Mouse (Mus musculus) neural tube, embryonic 11.5 days (tissue): Measurements from ENCODE around the gene Igfbp1. TPM values are rescaled to one million over a fixed set of nuclear protein-coding genes. Genes with fewer than 3 reads are reported as not detected.

ENCODE experiments used
- ATAC-seq: fragments of 200-750 bp; cut with Nextera tagmentation; 2 replicates; pipeline ENCODE4 v1.8.0; 2017; ENCODE audit warnings: moderate number of reproducible peaks, mild to moderate bottlenecking, moderate TSS enrichment, moderate library complexity; ENCODE audit not compliant: insufficient read depth, low FRiP score, low TSS enrichment
- DNase-seq: peaks from one replicate; pipeline ENCODE4 v3.0.0-alpha.2; 2015; ENCODE audit warnings: low spot score
- H3K27ac ChIP-seq: fragments of 300-500 bp; sonication (generic); 2 replicates; pipeline ENCODE4 v1.5.1; 2014; ENCODE audit warnings: low read depth, mild to moderate bottlenecking, low read length
- H3K27me3 ChIP-seq: fragments of 300-500 bp; sonication (generic); 2 replicates; pipeline ENCODE4 v1.6.1; 2014; ENCODE audit warnings: mild to moderate bottlenecking, low read length, mixed read lengths; ENCODE audit not compliant: control insufficient read depth, insufficient read depth
- H3K36me3 ChIP-seq: fragments of 300-500 bp; sonication (generic); 2 replicates; pipeline ENCODE4 v1.6.1; 2014; ENCODE audit warnings: mild to moderate bottlenecking, low read length, moderate library complexity, mixed read lengths; ENCODE audit not compliant: control insufficient read depth, insufficient read depth
- H3K4me1 ChIP-seq: fragments of 300-500 bp; sonication (generic); 2 replicates; pipeline ENCODE4 v1.6.1; 2014; ENCODE audit warnings: low read length, mixed read lengths; ENCODE audit not compliant: control insufficient read depth, insufficient read depth
- H3K4me2 ChIP-seq: fragments of 300-500 bp; sonication (generic); 2 replicates; pipeline ENCODE4 v1.6.1; 2014; ENCODE audit warnings: low read depth, mild to moderate bottlenecking, moderate library complexity
- H3K4me3 ChIP-seq: fragments of 300-500 bp; sonication (generic); 2 replicates; pipeline ENCODE4 v1.5.1; 2014; ENCODE audit warnings: low read depth, low read length
- H3K9ac ChIP-seq: fragments of 300-500 bp; sonication (generic); 2 replicates; pipeline ENCODE4 v1.6.1; 2014; ENCODE audit warnings: mild to moderate bottlenecking, low read length
- H3K9me3 ChIP-seq: fragments of 300-500 bp; sonication (generic); 2 replicates; pipeline ENCODE4 v1.6.1; 2016; ENCODE audit warnings: low read length; ENCODE audit not compliant: control insufficient read depth
- whole genome bisulfite sequencing: fragments of 180-500 bp; shearing (Covaris S2); extraction: QIAGEN DNeasy Blood & Tissue Kit; methylation state at CpG from one replicate; pipeline ENCODE4 v1.1.7; 2014; 5-methylcytosine and 5-hydroxymethylcytosine counted together
- polyA plus RNA-seq: library from polyadenylated mRNA; unstranded; fragments of >200 nt; fragmentation: Nextera tagmentation; extraction: Ambion mirVana; gene quantifications from 2 replicates; pipeline ENCODE4 v1.2.1, GENCODE M21; 2014

Gene Igfbp1
- polyA plus RNA-seq, 1 experiment from 2014 or later = 0.34 TPM

DNA sequence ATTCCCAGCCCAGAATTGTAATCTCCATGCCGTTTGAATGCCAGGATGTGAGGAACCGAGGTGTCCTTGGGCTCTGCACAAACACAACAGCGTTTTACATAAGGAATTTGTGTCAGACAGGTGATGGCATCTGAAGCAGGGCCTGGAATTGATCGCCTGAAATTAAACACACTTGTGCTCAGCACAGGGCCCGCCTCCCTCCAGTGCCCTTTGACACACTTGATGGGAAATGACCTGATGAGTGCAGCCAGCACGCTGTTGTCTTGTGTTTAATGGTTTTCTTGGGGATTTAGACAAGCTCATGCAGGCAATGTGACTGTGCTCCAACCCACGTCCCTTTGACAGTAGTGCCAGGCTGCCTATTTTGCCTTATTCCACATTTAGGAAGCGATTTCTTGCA is 10.1 kb upstream of the Igfbp1 start:
- DNase-seq (no peak), ATAC-seq (no peak)
- Histone ChIP-seq H3K9ac (no peak overlapping the region), H3K9me3 (no peaks in the 10 kb centered on the region), H3K4me1 (no peaks in the 10 kb centered on the region), H3K27me3 (no peaks in the 10 kb centered on the region), H3K4me3 (no peak overlapping the region), H3K36me3 (no peaks in the 10 kb centered on the region), H3K4me2 (no peak overlapping the region), H3K27ac (no peak overlapping the region)
- 70% methylated on average over 8 of the region's 8 CpGs for WGBS

GRCm38 (mm10) chr11:7188469-7188868 is 9.1 kb upstream of the Igfbp1 start, which contains the start of gene Gm11985:
Gene Gm11985, minus strand, starts transcription at chr11:7188569.
- no peak for DNase-seq
- Histone ChIP-seq H3K9ac (no peak within 1 kb of the TSS), H3K4me3 (no peak within 1 kb of the TSS), H3K36me3 (no peaks in the 10 kb centered on the region), H3K4me2 (no peak within 1 kb of the TSS), H3K27me3 (no peaks in the 10 kb centered on the region), H3K27ac (no peak within 1 kb of the TSS), H3K4me1 (no peaks in the 10 kb centered on the region), H3K9me3 (no peaks in the 10 kb centered on the region)
- no peak for ATAC-seq
- WGBS = 87% methylated on average over 13 of the region's 13 CpGs

GRCm38 (mm10) chr11:7192710-7193109 is 4.9 kb upstream of the Igfbp1 start:
- no peaks in the 10 kb centered on the region for H3K27me3 ChIP-seq
- H3K36me3 ChIP-seq = no peaks in the 10 kb centered on the region
- no peak overlapping the region for H3K4me2 ChIP-seq
- H3K4me3 ChIP-seq = no peak overlapping the region
- WGBS = 68% methylated on average over 6 of the region's 6 CpGs
- no peak overlapping the region for H3K9ac ChIP-seq
- no peak overlapping the region for H3K27ac ChIP-seq
- H3K9me3 ChIP-seq = no peaks in the 10 kb centered on the region
- H3K4me1 ChIP-seq = peaks cover under 1% of the 10 kb centered on the region; the same call in 1 of the 2 replicates
- ATAC-seq (no peak), DNase-seq (no peak)

- Histone ChIP-seq H3K4me3 (no peak overlapping the region), H3K9me3 (no peaks in the 10 kb centered on the region), H3K27ac (no peak overlapping the region), H3K27me3 (no peaks in the 10 kb centered on the region), H3K4me1 (peaks cover 2% of the 10 kb centered on the region; the same call in 1 of the 2 replicates), H3K4me2 (no peak overlapping the region), H3K36me3 (no peaks in the 10 kb centered on the region), H3K9ac (no peak overlapping the region)
- WGBS = 73% methylated on average over 9 of the region's 9 CpGs
- DNase-seq = no peak
- no peak for ATAC-seq
Measured at GRCm38 (mm10) chr11:7193134-7193533, 4.4 kb upstream of the Igfbp1 start.

DNA sequence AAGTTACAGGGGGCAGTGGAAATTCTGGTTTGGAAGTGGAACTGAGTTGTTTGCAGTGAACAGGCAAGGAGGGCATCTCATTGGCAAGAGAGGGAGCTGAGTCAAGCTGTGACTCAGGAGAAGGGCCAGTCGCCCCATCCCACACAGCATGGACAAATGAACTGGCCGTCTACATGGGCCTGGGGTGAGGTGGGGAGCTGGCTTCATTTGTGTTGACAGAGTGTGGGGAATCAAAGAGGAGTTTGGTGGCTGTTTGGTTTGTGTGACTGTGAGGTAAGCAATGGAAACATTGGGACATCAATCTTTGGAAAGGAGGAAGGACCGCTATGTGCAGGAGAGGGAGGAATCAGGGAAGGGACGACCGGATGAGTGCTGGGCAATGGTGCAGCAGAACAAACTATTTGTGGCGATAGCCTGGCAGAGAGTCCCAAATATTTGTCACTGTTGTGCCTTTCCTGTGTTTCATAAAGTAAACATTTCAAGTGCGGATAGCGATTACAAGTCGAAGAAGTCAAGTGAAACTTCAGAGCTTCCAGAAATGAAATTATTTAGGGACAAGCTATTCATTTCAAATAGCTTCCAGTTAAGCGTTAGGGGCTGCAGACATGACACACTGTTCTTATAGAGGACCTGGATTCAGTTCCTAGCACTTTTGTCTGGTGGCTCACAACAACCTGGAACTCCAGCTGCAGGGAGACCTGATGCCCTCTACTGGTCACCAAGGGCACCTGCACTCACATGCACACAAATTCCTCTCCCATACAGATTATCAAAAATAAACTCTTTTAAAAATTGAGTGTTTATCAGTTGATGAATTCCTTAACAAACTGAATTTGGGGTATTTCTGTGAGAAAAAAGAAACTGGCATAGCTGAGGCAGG is 2.9 kb upstream of the Igfbp1 start:
- Histone ChIP-seq H3K9me3 (no peaks in the 10 kb centered on the region), H3K36me3 (no peaks in the 10 kb centered on the region), H3K4me3 (no peak overlapping the region), H3K9ac (no peak overlapping the region), H3K4me1 (peaks cover 2% of the 10 kb centered on the region; the same call in 1 of the 2 replicates), H3K27me3 (no peaks in the 10 kb centered on the region), H3K4me2 (no peak overlapping the region), H3K27ac (no peak overlapping the region)
- WGBS = 94% methylated on average over 10 of the region's 10 CpGs
- no peak for ATAC-seq
- no peak for DNase-seq

GRCm38 (mm10) chr11:7195312-7195685 is 2.3 kb upstream of the Igfbp1 start:
- Histone ChIP-seq H3K27ac (no peak overlapping the region), H3K36me3 (no peaks in the 10 kb centered on the region), H3K4me1 (peaks cover 2% of the 10 kb centered on the region; the same call in 1 of the 2 replicates), H3K4me2 (no peak overlapping the region), H3K27me3 (no peaks in the 10 kb centered on the region), H3K9me3 (no peaks in the 10 kb centered on the region), H3K4me3 (no peak overlapping the region), H3K9ac (no peak overlapping the region)
- WGBS = 91% methylated on average over 4 of the region's 4 CpGs
- no peak for DNase-seq
- ATAC-seq = no peak

- no peaks in the 10 kb centered on the region for H3K27me3 ChIP-seq
- peaks cover 2% of the 10 kb centered on the region; the same call in 1 of the 2 replicates for H3K4me1 ChIP-seq
- H3K9ac ChIP-seq = no peak overlapping the region
- WGBS = 91% methylated on average over 19 of the region's 19 CpGs
- ATAC-seq (no peak), DNase-seq (no peak)
- no peak overlapping the region for H3K27ac ChIP-seq
- H3K36me3 ChIP-seq = no peaks in the 10 kb centered on the region
- H3K4me3 ChIP-seq = no peak overlapping the region
- no peaks in the 10 kb centered on the region for H3K9me3 ChIP-seq
- H3K4me2 ChIP-seq = no peak overlapping the region
Measured at GRCm38 (mm10) chr11:7198006-7198405, 424 bp downstream of the Igfbp1 start.

GRCm38 (mm10) chr11:7198481-7199256 is 1.1 kb downstream of the Igfbp1 start:
- Histone ChIP-seq H3K4me2 (no peak overlapping the region), H3K4me3 (no peak overlapping the region), H3K4me1 (peaks cover 2% of the 10 kb centered on the region; the same call in 1 of the 2 replicates), H3K9me3 (no peaks in the 10 kb centered on the region), H3K36me3 (no peaks in the 10 kb centered on the region), H3K27me3 (no peaks in the 10 kb centered on the region), H3K27ac (no peak overlapping the region), H3K9ac (no peak overlapping the region)
- WGBS = 85% methylated on average over 10 of the region's 10 CpGs
- no peak for DNase-seq
- ATAC-seq = no peak
